Mouse (Mus musculus) inflammation-experienced regulatory T-cells, adult 6 months (primary cell): Measurements from ENCODE around the gene Epb41l5. TPM values are rescaled to one million over a fixed set of nuclear protein-coding genes. Genes with fewer than 3 reads are reported as not detected.

ENCODE experiments used
- ATAC-seq: one replicate; pipeline ENCODE4 v1.8.0; 2017
- polyA plus RNA-seq, 3 experiments: library from polyadenylated mRNA; unstranded; fragments of 100-300 nt; shearing (Covaris generic); gene quantifications; one replicate each; pipeline ENCODE4 v1.2.1; 2017

Gene Epb41l5
- polyA plus RNA-seq, 3 experiments from 2014 or later, result 0.40 to 1.8 (median 1.1) TPM

DNA sequence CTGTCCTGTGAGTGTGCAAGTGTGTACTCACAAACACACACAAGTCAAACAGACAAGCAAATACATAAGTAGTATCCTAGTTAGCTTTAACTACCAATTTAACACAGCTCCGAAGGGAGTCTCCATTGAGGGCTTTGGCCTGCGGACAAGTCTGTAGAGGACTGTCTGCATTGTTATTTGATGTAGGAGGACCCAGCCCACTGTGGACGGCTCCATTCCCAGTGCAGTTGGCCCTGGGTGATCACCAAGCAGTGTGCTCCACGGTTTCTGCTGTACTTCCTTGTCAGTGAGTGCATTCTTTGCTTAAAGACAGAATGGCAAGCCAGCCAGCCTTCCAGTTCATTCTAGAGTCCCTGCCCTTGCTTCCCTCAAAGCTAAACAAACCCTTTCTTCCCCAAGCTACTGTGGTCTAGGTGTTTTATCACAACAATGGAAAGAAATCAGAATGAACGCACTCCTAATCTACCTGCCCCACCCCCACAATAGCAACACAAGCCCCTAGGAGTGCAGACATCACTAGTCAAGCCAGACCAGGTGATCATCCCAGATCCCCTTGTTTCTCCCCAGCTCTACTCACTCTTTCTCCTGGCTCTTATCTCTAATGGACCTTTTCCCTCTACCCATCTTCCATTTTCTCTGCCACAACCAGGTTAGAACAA lies 151.3 kb downstream of the Epb41l5 start:
- no peak for ATAC-seq

- ATAC-seq, result no peak
Observed at GRCm38 (mm10) chr1:119495396-119495775, 153.4 kb downstream of the Epb41l5 start.

Other genes with a start within 250 kb of the Epb41l5 start
- not detected for gene Inhbb, start 226.8 kb downstream of the Epb41l5 start, polyA plus RNA-seq
- 10 to 100 TPM; 10.0 to 16.8 (median 10.8) TPM for gene Ralb, start 144.2 kb downstream of the Epb41l5 start, polyA plus RNA-seq
- 10 to 100 TPM; 15.6 to 20.2 (median 20.0) TPM for gene Tmem185b, start 122.8 kb downstream of the Epb41l5 start, polyA plus RNA-seq
- gene Ptpn4, start 188.6 kb upstream of the Epb41l5 start, polyA plus RNA-seq, result 10 to 100 TPM in 1 of 3 experiments, 1 to 10 TPM in 2; 3.8 to 13.3 (median 6.7) TPM